Mouse (Mus musculus): ENCODE data around the gene Rbmx2. TPM values are rescaled to one million over a fixed set of nuclear protein-coding genes. Genes with fewer than 3 reads are reported as not detected.

Rbmx2 gene
- polyA plus RNA-seq, 1 experiment from 2014 or later, result 17.0 TPM

Other genes with a start within 250 kb of the Rbmx2 start
- gene Elf4, start 231.9 kb upstream of the Rbmx2 start, polyA plus RNA-seq (2016; fragmentation: Nextera tagmentation; extraction: Ambion mirVana), result 17.0 and 18.7 TPM in 2 replicates
- gene Aifm1, start 181.4 kb upstream of the Rbmx2 start, polyA plus RNA-seq (2016; fragmentation: Nextera tagmentation; extraction: Ambion mirVana), result 111 TPM in 2 replicates
- 5.7 and 6.5 TPM in 2 replicates for gene Rab33a, start 175.7 kb upstream of the Rbmx2 start, polyA plus RNA-seq (2016; fragmentation: Nextera tagmentation; extraction: Ambion mirVana)
- gene Zfp280c, start 100.5 kb upstream of the Rbmx2 start, polyA plus RNA-seq (2016; fragmentation: Nextera tagmentation; extraction: Ambion mirVana), result 7.2 TPM in 2 replicates
- gene Slc25a14, start 71.6 kb upstream of the Rbmx2 start, polyA plus RNA-seq (2016; fragmentation: Nextera tagmentation; extraction: Ambion mirVana), result 9.5 and 9.9 TPM in 2 replicates
- gene Gpr119, start 20.5 kb upstream of the Rbmx2 start, polyA plus RNA-seq (2016; fragmentation: Nextera tagmentation; extraction: Ambion mirVana), result not detected in 2 replicates
- gene Gm595, start 182.7 kb downstream of the Rbmx2 start, polyA plus RNA-seq (2016; fragmentation: Nextera tagmentation; extraction: Ambion mirVana), result not detected in 2 replicates